Comparison of ENCODE assay signal across 11 mouse cellular contexts in the genomic region with DNA sequence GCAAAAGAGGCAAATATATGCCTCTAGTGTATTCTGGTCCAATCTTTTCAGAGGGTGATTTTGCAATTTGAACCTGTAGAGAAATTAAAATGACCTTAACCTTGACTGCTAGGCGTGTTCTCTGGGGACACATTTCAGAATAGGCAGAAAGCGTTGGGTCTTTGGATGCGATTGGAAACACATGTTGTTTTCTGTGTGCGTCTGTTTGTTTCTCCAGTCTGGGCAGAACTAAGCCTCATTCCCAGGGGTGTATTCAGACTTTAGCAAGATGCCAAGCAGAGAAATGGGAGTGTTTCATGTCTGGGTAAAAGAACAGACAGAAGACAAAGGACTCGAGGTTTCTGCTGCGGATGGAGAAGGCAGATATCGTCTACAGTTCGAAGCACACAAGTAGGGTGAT. TPM values are rescaled to one million over a fixed set of nuclear protein-coding genes. Genes with fewer than 3 reads are reported as not detected.
A peak's percentile ranks its signal among the peaks of the same experiment; 100 is the strongest.
DNase-seq lines count a peak whose midpoint lies in the region; ATAC-seq and TF ChIP-seq lines count a peak whose summit lies in the region.
"Had no signal": no experiment of that assay in that cellular context is flagged by ENCODE, and none has a peak within 500 bp of the region (broad histone marks: within the 10 kb centered on the region; RNA-seq: fewer than 3 reads in every experiment).

No protein-coding gene starts in this region.

- H3K4me2 ChIP-seq in forebrain, postnatal 0 days (ENCODE audit: low read depth): no peak overlapping the region
- H3K4me2 ChIP-seq in forebrain, embryonic 11.5 days (ENCODE audit: low read depth, low read length, severe bottlenecking): no peak overlapping the region
- no peak overlapping the region for H3K4me2 ChIP-seq in lung, postnatal 0 days (replicated peaks; ENCODE audit: low read depth, low read length)
- H3K4me2 ChIP-seq: liver, embryonic 12.5 days had no signal

- no peaks in the 10 kb centered on the region for H3K36me3 ChIP-seq in forebrain, postnatal 0 days (ENCODE audit: insufficient read depth)
- no peaks in the 10 kb centered on the region for H3K36me3 ChIP-seq in forebrain, embryonic 11.5 days (ENCODE audit: control insufficient read depth, insufficient read depth, low read length)
- H3K36me3 ChIP-seq in lung, postnatal 0 days (ENCODE audit: insufficient read depth, low read length): no peaks in the 10 kb centered on the region
- H3K36me3 ChIP-seq: liver, embryonic 12.5 days had no signal

- no peak overlapping the region for H3K4me3 ChIP-seq in forebrain, postnatal 0 days (ENCODE audit: low read depth, low read length)
- H3K4me3 ChIP-seq in forebrain, embryonic 11.5 days (ENCODE audit: low read depth, low read length): no peak overlapping the region
- no peak overlapping the region for H3K4me3 ChIP-seq in lung, postnatal 0 days (ENCODE audit: low read depth, low read length)
- H3K4me3 ChIP-seq: liver, embryonic 12.5 days had no signal

- no peak overlapping the region for H3K27ac ChIP-seq in forebrain, postnatal 0 days (ENCODE audit: low read depth, low read length)
- H3K27ac ChIP-seq in forebrain, embryonic 11.5 days (ENCODE audit: low read depth, low read length): no peak overlapping the region
- H3K27ac ChIP-seq in lung, postnatal 0 days (ENCODE audit: low read length): no peak overlapping the region
- H3K27ac ChIP-seq: liver, embryonic 12.5 days had no signal

- H3K27me3 ChIP-seq in forebrain, postnatal 0 days (ENCODE audit: insufficient read depth, low read length): no peaks in the 10 kb centered on the region
- no peaks in the 10 kb centered on the region for H3K27me3 ChIP-seq in forebrain, embryonic 11.5 days (ENCODE audit: control insufficient read depth, insufficient read depth, low read length)
- no peaks in the 10 kb centered on the region for H3K27me3 ChIP-seq in lung, postnatal 0 days (replicated peaks; ENCODE audit: insufficient read depth, low read length)
- H3K27me3 ChIP-seq: CH12.LX had no signal

- no peak for TF ChIP-seq CTCF in forebrain, postnatal 0 days (IDR thresholded peaks at IDR 0.05; ENCODE audit: low read depth)
- no peak for TF ChIP-seq CTCF in lung, postnatal 0 days (IDR thresholded peaks at IDR 0.05)

- H3K9me3 ChIP-seq in forebrain, postnatal 0 days (ENCODE audit: low read length): no peaks in the 10 kb centered on the region
- H3K9me3 ChIP-seq in forebrain, embryonic 11.5 days (ENCODE audit: control insufficient read depth, low read length): no peaks in the 10 kb centered on the region
- no peaks in the 10 kb centered on the region for H3K9me3 ChIP-seq in lung, postnatal 0 days (ENCODE audit: low read length)
- H3K9me3 ChIP-seq: liver, embryonic 12.5 days had no signal

- WGBS in forebrain, postnatal 0 days: 65% methylated on average over 8 of the region's 8 CpGs
- WGBS in forebrain, embryonic 11.5 days: 83% methylated on average over 8 of the region's 8 CpGs
- 74% methylated on average over 8 of the region's 8 CpGs for WGBS in lung, postnatal 0 days

- TF ChIP-seq EP300 in lung, postnatal 0 days (IDR thresholded peaks at IDR 0.05): no peak

- no peaks in the 10 kb centered on the region for H3K4me1 ChIP-seq in forebrain, postnatal 0 days (ENCODE audit: insufficient read depth)
- H3K4me1 ChIP-seq in forebrain, embryonic 11.5 days (replicated peaks; ENCODE audit: control insufficient read depth, insufficient read depth, low read length): no peaks in the 10 kb centered on the region; the same call in 1 of the 2 replicates
- no peaks in the 10 kb centered on the region for H3K4me1 ChIP-seq in lung, postnatal 0 days (ENCODE audit: insufficient read depth, low read depth, low read length)
- H3K4me1 ChIP-seq: liver, embryonic 12.5 days had no signal

- peak; percentile 32 for DNase-seq in forebrain, postnatal 0 days
- no peak for DNase-seq in forebrain, embryonic 11.5 days (ENCODE audit: low spot score)
- DNase-seq in lung, postnatal 0 days (ENCODE audit: low spot score): peak; percentile 10
- no peak for DNase-seq in lung, postnatal 36 days
- DNase-seq in embryo, embryonic 11 days: peak; percentile 53
- peak; percentile 47 for DNase-seq in gastrocnemius, postnatal 25 days
- DNase-seq in thymus, adult 18-20 months: no peak
- no peak for DNase-seq in layer of hippocampus, adult 9-11 months
- DNase-seq: kidney, postnatal 25 days had no signal

- no peak; the same call in 1 of the 2 replicates for ATAC-seq in forebrain, postnatal 0 days
- ATAC-seq in forebrain, embryonic 11.5 days (replicated peaks; ENCODE audit: low FRiP score): no peak
- ATAC-seq in lung, postnatal 0 days: no peak
- ATAC-seq: liver, embryonic 12.5 days had no signal

- H3K9ac ChIP-seq in forebrain, postnatal 0 days: no peak overlapping the region
- H3K9ac ChIP-seq in forebrain, embryonic 11.5 days (ENCODE audit: low read length): no peak overlapping the region
- no peak overlapping the region for H3K9ac ChIP-seq in lung, postnatal 0 days (replicated peaks; ENCODE audit: low read depth)
- H3K9ac ChIP-seq: liver, embryonic 12.5 days had no signal

RNA-seq across cellular contexts. Expression of gene Klf4, which starts 30.8 kb away (rescaled TPM):
- 2.8 and 10.3 TPM in 2 replicates for total RNA-seq in forebrain, postnatal 0 days (2014; rRNA removed)
- polyA plus RNA-seq in forebrain, postnatal 0 days (2015; fragmentation: Nextera tagmentation; extraction: Ambion mirVana): 3.3 and 3.4 TPM in 2 replicates
- polyA plus RNA-seq in forebrain, embryonic 11.5 days (2014; fragmentation: Nextera tagmentation; extraction: Ambion mirVana): 2.0 and 2.3 TPM in 2 replicates
- 39.1 and 43.3 TPM in 2 replicates for polyA plus RNA-seq in lung, postnatal 0 days (2015; fragmentation: Nextera tagmentation; extraction: Ambion mirVana)
- 10 to 100 TPM; 11.6 to 17.0 TPM for total RNA-seq in gastrocnemius, postnatal 25 days (2021)

Comparison
In these comparisons a context has a peak if more than half of its experiments do, and no peak if none do; other contexts are left out.
1. DNase-seq: peak in forebrain, postnatal 0 days (single experiment), lung, postnatal 0 days (single experiment), embryo, embryonic 11 days (single experiment) and gastrocnemius, postnatal 25 days (single experiment); none in forebrain, embryonic 11.5 days (single experiment), lung, postnatal 36 days (single experiment), thymus, adult 18-20 months (0 of 2) and layer of hippocampus, adult 9-11 months (single experiment).